Mouse (Mus musculus) liver, embryonic 16.5 days (tissue): ENCODE results near the gene Mrpl38. TPM values are rescaled to one million over a fixed set of nuclear protein-coding genes. Genes with fewer than 3 reads are reported as not detected.

Experiments used
- ATAC-seq: fragments of 200-750 bp; cut with Nextera tagmentation; 2 replicates; pipeline ENCODE4 v1.8.0; 2017; ENCODE audit warnings: low read depth, mild to moderate bottlenecking, moderate number of reproducible peaks, moderate library complexity
- H3K27ac ChIP-seq: fragments of 300-500 bp; sonication (generic); 2 replicates; pipeline ENCODE4 v1.5.1; 2014; ENCODE audit warnings: mild to moderate bottlenecking, low read length
- H3K27me3 ChIP-seq: fragments of 300-500 bp; sonication (generic); 2 replicates; pipeline ENCODE4 v1.6.1; 2014; ENCODE audit warnings: low read depth, low read length, mixed read lengths; ENCODE audit not compliant: control insufficient read depth, insufficient read depth
- H3K36me3 ChIP-seq: fragments of 300-500 bp; sonication (generic); 2 replicates; pipeline ENCODE4 v1.6.1; 2014; ENCODE audit warnings: mild to moderate bottlenecking; ENCODE audit not compliant: control insufficient read depth, insufficient read depth
- H3K4me1 ChIP-seq: fragments of 300-500 bp; sonication (generic); 2 replicates; pipeline ENCODE4 v1.6.1; 2014; ENCODE audit warnings: low read depth, low read length, mixed read lengths; ENCODE audit not compliant: control insufficient read depth
- H3K4me2 ChIP-seq: fragments of 300-500 bp; sonication (generic); 2 replicates; pipeline ENCODE4 v1.6.1; 2014; ENCODE audit warnings: low read depth, low read length, mixed read lengths
- H3K4me3 ChIP-seq: fragments of 300-500 bp; sonication (generic); 2 replicates; pipeline ENCODE4 v1.5.1; 2014; ENCODE audit warnings: low read depth, mild to moderate bottlenecking, low read length
- H3K9ac ChIP-seq: fragments of 300-500 bp; sonication (generic); 2 replicates; pipeline ENCODE4 v1.6.1; 2014; ENCODE audit warnings: low read depth, low read length
- H3K9me3 ChIP-seq: fragments of 300-500 bp; sonication (generic); replicated peaks from 2 replicates; pipeline ENCODE4 v1.6.1; 2016; ENCODE audit warnings: low read length; ENCODE audit not compliant: control insufficient read depth
- WGBS: fragments of 180-500 bp; shearing (Covaris S2); extraction: QIAGEN DNeasy Blood & Tissue Kit; methylation state at CpG from one replicate; pipeline ENCODE4 v1.1.7; 2014; ENCODE audit not compliant: insufficient replicate concordance; 5-methylcytosine and 5-hydroxymethylcytosine counted together
- polyA plus RNA-seq: library from polyadenylated mRNA; unstranded; fragments of >200 nt; fragmentation: Nextera tagmentation; extraction: Ambion mirVana; gene quantifications from 2 replicates; pipeline ENCODE4 v1.2.1, GENCODE M21; 2015

The Mrpl38 gene
- polyA plus RNA-seq, 1 experiment from 2014 or later, result 44.4 TPM

DNA sequence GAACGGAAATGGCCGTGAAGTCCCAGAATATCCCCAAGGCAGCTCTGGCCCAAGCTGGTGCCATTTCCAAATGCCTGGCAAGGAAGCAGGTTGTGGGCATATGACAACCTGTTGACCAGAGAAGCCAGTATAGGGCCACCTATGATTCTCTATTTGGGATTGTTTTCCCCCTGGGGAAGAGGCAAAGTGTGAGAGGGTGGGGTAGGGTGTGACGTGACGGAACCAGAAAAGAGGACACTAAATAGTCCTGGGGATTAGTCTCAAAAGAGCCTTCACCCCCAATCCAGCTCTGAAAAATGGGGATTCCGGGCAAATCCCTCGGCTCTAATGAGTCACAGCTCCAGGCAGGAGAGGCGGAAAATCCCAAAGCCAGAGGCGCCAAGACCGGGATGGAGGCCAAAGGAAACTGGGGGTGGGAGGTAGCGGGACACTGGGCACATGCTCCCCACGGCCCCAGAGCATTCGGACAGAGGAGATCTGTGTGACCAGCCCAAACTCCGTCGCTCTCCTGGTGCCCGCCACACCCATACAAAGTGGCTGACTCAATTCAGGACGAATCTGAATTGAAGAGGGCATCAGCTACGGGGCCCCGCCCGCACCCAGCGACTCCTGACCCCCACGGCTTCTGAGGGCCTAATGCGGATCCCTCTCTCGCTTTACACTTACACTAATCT lies 30.1 kb downstream of the Mrpl38 start:
- H3K4me1 ChIP-seq, result peaks cover 45% of the 10 kb centered on the region

GRCm38 (mm10) chr11:116107777-116108285 lies 30.8 kb downstream of the Mrpl38 start:
- Histone ChIP-seq H3K36me3 (no peaks in the 10 kb centered on the region), H3K4me2 (peak overlapping the region; percentile 30), H3K4me3 (no peak overlapping the region; the same call in 1 of the 2 replicates), H3K9me3 (no peaks in the 10 kb centered on the region), H3K9ac (0 out of 2 replicates have a peak overlapping the region, but pooled peaks have one; percentile 7), H3K4me1 (peaks cover 48% of the 10 kb centered on the region), H3K27me3 (peaks cover 45% of the 10 kb centered on the region), H3K27ac (no peak overlapping the region)
- no peak for ATAC-seq
- 57% methylated on average over 19 of the region's 19 CpGs for WGBS

More for the DNA sequence above, 30.1 kb downstream of the Mrpl38 start:
- ATAC-seq, result no peak
- WGBS, result 25% methylated on average over 23 of the region's 23 CpGs
- Histone ChIP-seq H3K4me2 (peak overlapping the region; percentile 59), H3K9me3 (no peaks in the 10 kb centered on the region), H3K4me3 (peak overlapping the region; percentile 60), H3K9ac (no peak overlapping the region), H3K27ac (no peak overlapping the region), H3K27me3 (peaks cover 45% of the 10 kb centered on the region), H3K36me3 (no peaks in the 10 kb centered on the region)

GRCm38 (mm10) chr11:116106963-116107776 lies 31.5 kb downstream of the Mrpl38 start:
- peaks cover 51% of the 10 kb centered on the region for H3K4me1 ChIP-seq
- ATAC-seq, result no peak
- WGBS, result 42% methylated on average over 14 of the region's 14 CpGs
- no peaks in the 10 kb centered on the region for H3K9me3 ChIP-seq
- no peak overlapping the region for H3K27ac ChIP-seq
- H3K36me3 ChIP-seq, result no peaks in the 10 kb centered on the region
- H3K4me2 ChIP-seq, result peak overlapping the region; percentile 30; the same call in 1 of the 2 replicates
- H3K27me3 ChIP-seq, result peaks cover 45% of the 10 kb centered on the region
- no peak overlapping the region; the same call in 1 of the 2 replicates for H3K9ac ChIP-seq
- H3K4me3 ChIP-seq, result no peak overlapping the region

DNA sequence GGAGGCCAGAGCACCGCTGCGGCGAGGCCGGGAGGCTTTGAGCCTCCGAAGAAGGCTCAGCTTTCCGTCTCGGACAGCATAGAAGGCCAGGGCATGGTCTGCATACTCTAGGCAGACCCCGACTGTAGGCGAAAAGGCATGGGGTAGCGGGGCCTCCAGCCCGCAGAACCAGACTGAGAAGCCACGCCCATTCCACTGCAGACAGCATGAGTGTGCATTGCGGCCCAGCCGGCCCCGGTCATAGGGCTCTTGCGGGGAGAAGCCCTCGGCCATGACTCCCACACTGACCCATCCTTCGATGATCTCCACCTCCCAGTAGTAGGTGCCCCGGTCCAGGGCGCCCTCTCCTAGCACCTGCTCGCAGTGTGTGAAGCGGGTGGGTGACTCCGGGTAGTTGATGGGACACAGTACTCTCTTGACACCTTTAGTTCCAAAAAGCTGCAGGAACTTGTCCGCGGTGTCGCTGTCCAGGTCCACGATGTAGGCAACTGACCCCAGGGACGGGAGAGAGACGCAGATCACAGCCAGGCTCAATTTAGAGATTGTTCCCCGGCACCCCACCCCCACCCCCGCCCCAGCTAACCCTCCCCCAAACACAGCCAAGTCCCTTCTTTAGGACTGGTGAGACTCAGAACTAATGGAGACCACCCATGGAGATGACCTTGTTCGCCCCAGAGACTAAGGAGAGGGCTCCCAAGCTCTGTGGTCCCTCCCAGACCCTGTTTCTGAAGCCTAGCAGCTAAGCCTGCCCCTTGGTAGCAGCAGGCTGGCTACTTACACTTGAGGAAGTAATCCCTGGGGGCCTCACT lies 32.3 kb downstream of the Mrpl38 start:
- Histone ChIP-seq H3K4me2 (peak overlapping the region; percentile 18; the same call in 1 of the 2 replicates), H3K36me3 (no peaks in the 10 kb centered on the region), H3K9ac (no peak overlapping the region), H3K4me1 (peaks cover 59% of the 10 kb centered on the region), H3K27me3 (peaks cover 41% of the 10 kb centered on the region), H3K27ac (no peak overlapping the region), H3K9me3 (no peaks in the 10 kb centered on the region), H3K4me3 (no peak overlapping the region)
- ATAC-seq, result no peak
- WGBS, result 32% methylated on average over 32 of the region's 32 CpGs

DNA sequence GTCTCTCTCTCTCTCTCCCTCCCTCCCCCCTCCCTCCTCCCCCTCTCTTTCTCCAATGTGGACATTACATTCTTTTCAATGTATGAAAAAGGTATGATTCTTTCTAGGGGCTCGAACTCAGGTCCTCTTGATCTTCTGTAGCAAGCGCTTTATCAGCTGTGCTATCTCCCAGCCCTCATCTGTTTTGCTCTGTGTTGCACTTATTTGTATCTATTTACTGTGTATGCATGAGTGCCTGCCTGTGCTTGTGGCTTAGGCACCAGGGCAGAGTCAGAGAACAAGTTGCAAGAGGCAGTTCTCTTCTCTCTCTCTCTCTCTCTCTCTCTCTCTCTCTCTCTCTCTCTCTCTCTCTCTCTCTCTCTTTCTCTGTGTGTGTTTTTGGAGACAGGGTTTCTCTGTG lies 33.6 kb downstream of the Mrpl38 start:
- Histone ChIP-seq H3K9ac (no peak overlapping the region), H3K4me2 (no peak overlapping the region), H3K9me3 (no peaks in the 10 kb centered on the region), H3K36me3 (no peaks in the 10 kb centered on the region), H3K27ac (no peak overlapping the region), H3K27me3 (peaks cover 30% of the 10 kb centered on the region), H3K4me3 (no peak overlapping the region), H3K4me1 (peaks cover 69% of the 10 kb centered on the region)
- WGBS, result 64% methylated on average over 2 of the region's 2 CpGs
- no peak for ATAC-seq

DNA sequence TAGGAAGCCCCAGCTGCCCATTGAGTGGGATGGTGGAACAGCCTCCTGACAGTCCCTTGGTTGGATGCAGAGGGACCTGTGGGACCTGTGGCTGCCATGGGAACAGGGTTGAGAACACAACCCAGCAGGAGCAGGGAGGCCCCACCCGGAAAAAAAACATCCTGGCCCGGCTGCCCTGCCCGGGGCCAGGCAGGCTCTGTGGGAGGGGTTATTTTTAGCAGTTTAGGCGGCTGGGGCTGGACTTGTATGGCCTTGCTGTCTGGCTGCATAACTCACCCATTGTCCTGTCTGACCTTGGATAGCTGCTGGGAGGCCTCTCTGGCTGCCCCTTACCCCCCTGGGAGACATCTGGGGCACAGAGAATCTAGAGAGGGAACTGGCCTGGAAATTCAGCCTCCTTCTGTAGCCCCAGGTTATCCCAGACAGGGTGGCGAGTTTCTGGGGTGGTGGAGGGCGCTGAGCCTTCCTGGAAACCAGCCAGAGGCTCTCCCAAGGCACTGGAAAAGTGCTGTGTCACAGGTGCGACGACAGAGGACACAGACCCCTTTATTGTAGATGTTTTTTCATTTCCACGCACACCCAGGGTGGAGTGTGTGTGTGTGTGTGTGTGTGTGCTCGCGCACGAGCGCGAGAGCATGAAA lies 34.5 kb downstream of the Mrpl38 start:
- Histone ChIP-seq H3K4me2 (no peak overlapping the region), H3K27me3 (peaks cover 21% of the 10 kb centered on the region), H3K4me1 (peaks cover 71% of the 10 kb centered on the region), H3K36me3 (no peaks in the 10 kb centered on the region), H3K9ac (no peak overlapping the region), H3K9me3 (no peaks in the 10 kb centered on the region), H3K4me3 (no peak overlapping the region), H3K27ac (peak overlapping the region; percentile 71)
- WGBS, result 29% methylated on average over 14 of the region's 14 CpGs
- ATAC-seq, result peak; percentile 69

GRCm38 (mm10) chr11:116103572-116103971 lies 35.1 kb downstream of the Mrpl38 start:
- no peak overlapping the region for H3K4me2 ChIP-seq
- H3K9me3 ChIP-seq, result no peaks in the 10 kb centered on the region
- peaks cover 72% of the 10 kb centered on the region for H3K4me1 ChIP-seq
- no peak overlapping the region for H3K9ac ChIP-seq
- no peaks in the 10 kb centered on the region for H3K36me3 ChIP-seq
- H3K27ac ChIP-seq, result no peak overlapping the region; the same call in 1 of the 2 replicates
- peaks cover 15% of the 10 kb centered on the region for H3K27me3 ChIP-seq
- whole genome bisulfite sequencing, result 56% methylated on average over 12 of the region's 12 CpGs
- no peak for ATAC-seq
- H3K4me3 ChIP-seq, result no peak overlapping the region

GRCm38 (mm10) chr11:116102472-116102871 lies 36.2 kb downstream of the Mrpl38 start:
- H3K4me1 ChIP-seq, result peaks cover 62% of the 10 kb centered on the region
- no peaks in the 10 kb centered on the region for H3K9me3 ChIP-seq
- H3K27ac ChIP-seq, result peak overlapping the region; percentile 75
- H3K9ac ChIP-seq, result no peak overlapping the region; the same call in 1 of the 2 replicates
- H3K4me3 ChIP-seq, result no peak overlapping the region
- H3K36me3 ChIP-seq, result no peaks in the 10 kb centered on the region
- H3K4me2 ChIP-seq, result no peak overlapping the region
- H3K27me3 ChIP-seq, result peaks cover 4% of the 10 kb centered on the region
- WGBS, result 40% methylated on average over 3 of the region's 4 CpGs
- no peak for ATAC-seq
